Mouse (Mus musculus) T-helper 1 cell (primary cell): ENCODE results near the gene Ccdc177.

Experiments used
- in situ Hi-C: fragments of 300-600 bp; cut with MboI, MseI; formaldehyde crosslinking; loops from one replicate; pipeline ENCODE4 v1.15.1; 2025; ENCODE audit warnings: high pct_unique_total_duplicates

Gene Ccdc177

GRCm38 (mm10) chr12:80785597-80785996, 25.1 kb upstream of the Ccdc177 start:
- in situ Hi-C loops = loop anchor here (5.0 kb wide), 1 partner anchor 42 kb away; no protein-coding TSS in a partner anchor

DNA sequence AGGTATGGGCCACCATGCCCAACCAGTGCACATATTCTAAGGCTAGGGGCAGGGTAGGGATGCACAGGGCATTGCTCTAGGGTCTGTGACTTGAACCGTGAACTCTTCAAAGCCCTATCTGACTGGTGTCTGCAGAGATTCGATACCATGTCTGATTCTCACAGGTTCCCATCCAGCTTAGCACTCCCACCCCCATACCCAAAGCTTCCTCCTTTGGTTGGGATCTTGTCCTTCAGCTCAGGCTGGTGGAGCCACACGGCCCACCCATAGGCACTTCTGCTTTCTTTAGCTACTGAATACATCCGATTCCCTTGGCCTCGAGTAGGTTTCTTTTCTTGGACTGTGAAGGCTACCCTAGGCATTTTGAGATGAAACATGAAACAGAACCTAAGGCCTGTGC, 24.5 kb upstream of the Ccdc177 start:
- in situ Hi-C loops = loop anchor here (5.0 kb wide), 1 partner anchor 42 kb away; no protein-coding TSS in a partner anchor

- in situ Hi-C loops = no loop called here
Observed at GRCm38 (mm10) chr12:80783889-80784288, 23.4 kb upstream of the Ccdc177 start.

DNA sequence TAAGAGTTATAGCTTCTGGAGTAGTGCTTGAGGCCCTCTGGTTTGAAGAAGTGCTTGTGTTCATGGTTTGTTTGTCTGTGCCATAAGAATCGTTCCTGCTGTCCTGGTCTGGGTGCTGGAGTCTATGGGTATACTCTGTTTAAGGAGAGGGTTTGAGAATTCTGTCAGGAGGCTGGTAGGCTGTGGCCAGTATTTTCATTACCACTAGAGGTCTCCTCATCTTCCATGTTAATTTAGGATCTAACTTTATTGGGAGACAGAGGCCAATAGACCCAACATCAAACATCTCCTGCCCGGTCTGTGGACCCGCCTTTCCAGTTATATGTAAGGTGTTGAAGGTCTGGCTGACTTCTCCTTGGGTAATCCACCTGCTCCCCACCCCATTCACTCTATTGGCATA, 22.4 kb upstream of the Ccdc177 start:
- in situ Hi-C loops = no loop called here

DNA sequence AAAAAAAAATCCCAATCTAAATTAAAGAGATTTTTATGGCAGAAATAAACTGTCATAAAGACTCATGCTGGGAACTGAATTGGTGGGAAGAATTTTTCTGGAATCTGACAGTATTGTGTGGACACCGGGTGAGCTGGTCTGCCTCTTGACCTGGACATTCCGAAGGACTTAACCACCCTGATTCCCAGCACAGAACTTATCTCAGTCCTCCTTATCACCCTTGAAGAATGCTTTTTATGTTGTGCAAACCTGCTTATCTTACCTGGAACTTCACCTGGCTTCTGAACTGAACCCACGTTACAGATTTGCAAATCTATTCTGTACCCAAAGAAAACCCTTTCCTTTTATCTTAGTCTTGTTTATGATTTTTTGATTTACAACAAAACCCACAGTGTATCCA, 21.7 kb upstream of the Ccdc177 start:
- in situ Hi-C loops = no loop called here

DNA sequence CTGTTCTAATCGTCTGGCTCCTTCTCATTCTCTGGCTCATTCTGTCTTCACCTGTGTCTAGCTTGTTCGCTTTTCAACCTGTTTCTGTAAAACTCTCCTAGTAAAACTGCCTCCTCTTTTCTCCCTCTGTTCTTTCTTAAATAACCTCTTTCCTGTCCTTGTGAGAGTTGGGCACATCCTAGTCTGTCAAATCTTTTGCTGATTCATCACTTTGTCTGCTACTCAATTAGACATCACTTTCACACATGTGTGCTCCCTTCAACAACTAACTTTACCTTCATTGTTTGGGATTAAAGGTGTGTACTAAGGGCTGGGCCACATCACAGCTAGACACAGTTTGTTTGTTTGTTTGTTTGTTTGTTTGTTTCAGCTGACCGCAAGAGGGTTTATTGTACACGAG, 19.3 kb upstream of the Ccdc177 start:
- in situ Hi-C loops = no loop called here

DNA sequence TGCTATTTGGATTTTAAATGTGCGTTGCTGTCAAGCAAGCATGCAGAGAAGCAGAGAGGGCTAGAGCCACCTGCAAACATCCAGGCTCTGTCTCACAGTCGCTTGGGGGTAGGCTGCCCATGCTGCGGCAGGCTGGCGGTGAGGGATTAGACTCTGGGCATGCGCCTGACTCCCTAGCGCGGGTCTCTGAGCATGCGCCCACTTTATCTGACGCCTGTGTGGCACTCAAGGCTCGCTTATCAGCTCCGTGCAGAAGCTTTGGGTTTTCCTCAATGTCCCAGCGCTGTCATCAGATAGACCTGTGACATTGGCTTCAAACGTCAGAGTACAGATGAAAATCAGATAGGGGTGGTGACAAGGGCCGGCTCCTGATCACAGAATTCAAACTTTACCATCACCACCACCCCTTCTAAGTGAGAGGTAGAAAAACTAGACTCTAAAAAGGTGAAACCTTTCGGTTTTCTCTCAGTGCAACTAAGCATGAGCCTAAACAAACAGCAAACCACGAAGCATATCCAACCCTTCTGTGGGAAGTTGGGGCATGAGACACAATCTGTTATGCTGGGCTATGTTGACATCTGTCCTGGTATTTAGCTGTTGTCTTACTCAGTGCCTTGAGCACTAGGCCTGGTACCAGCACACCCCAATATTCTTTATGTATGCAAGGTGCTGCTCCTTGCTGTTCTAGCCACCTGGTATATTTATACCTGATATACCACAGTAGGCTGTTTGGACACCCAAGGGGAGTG, 17.9 kb upstream of the Ccdc177 start:
- in situ Hi-C loops = no loop called here

DNA sequence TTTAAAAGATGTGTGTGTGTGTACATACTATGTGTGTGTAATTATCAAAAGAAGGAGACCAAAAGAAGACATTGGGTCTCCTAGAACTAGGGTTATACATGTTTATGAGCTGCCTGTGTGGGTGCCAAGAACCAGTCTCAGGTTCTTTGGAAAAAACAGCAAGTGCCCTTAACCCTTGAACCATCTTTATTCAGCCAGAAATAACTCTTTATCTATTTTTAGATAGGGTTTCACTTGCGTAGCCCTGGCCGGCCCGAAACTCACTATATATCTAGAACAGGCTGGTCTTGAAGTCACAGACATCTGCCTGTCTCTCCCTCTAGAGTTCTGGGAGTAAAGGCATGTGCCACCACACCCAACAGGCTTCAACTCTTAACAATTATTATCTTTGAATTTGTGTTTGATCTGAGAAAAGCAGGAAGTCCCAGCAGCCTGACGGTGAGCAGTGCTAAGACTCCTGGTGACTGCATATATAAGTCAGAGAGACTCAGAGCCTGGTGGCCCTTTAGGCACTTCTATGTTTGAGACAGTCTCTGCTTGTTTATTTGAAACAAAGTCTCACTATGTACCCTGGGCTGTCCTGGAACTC, 15.7 kb upstream of the Ccdc177 start:
- in situ Hi-C loops = no loop called here

DNA sequence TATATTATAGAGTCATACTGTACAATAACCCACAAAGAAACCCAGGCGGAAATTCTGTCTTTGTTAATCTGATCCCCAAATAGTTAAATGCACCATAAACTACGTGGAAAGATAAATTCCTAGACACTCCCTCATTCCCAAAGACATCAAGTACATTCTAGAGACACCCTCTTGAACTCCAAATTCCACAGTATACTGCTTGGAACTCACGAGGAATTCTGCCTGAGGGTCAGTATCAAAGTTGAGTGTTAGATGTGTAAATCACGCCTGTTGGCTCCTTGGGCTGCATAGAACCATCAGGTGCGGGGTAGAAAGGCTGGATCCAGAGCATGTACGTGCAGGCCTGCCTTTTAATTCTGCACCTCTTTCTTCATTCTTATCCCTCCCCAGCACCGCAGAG, 14.3 kb upstream of the Ccdc177 start:
- in situ Hi-C loops = loop anchor here (5.0 kb wide), 1 partner anchor 748 kb away; no protein-coding TSS in a partner anchor

DNA sequence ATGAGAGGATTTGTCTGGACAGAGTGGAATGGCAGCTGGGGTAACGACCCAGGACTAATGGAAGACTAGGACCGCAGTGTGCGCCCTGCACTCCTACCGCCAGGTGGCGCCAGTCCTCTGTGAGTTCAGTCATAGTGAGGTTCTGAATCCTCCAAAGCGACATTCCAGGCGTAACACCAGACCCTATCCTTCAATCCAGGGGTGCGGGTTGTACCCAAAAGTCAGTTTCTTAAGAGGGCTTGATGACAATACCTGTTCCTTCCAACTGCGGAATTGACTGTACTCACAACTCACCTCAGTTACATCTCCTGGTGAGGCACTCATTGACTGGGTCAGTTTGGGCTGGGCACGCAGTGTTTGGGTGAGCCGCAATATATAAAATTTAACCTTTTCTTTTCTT, 9.2 kb upstream of the Ccdc177 start:
- in situ Hi-C loops = loop anchor here (5.0 kb wide), 1 partner anchor 753 kb away; no protein-coding TSS in a partner anchor

DNA sequence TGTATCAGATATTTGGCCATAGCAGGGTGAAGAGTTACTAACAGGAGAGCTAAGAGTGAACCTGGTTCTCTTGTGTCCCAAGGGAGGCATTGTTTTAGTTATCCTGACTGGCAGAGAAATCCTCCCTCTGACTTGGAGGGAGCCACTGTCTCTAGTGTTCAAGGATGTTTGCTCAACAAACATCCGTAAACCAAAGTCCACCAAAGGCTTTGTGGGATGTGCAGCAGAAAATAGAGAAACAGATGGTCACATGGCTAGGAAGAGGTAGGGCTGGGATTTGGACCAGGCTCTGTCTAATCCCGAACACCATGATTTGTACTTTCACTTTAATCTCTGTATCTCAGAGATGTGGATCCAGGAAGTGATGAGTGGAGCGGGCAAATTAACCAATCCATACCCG, 3.6 kb upstream of the Ccdc177 start:
- in situ Hi-C loops = loop anchor here (5.0 kb wide), 1 partner anchor 133 kb away; no protein-coding TSS in a partner anchor

- in situ Hi-C loops = loop anchor here (5.0 kb wide), 1 partner anchor 134 kb away; no protein-coding TSS in a partner anchor
Observed at GRCm38 (mm10) chr12:80762982-80763381, 2.5 kb upstream of the Ccdc177 start.

GRCm38 (mm10) chr12:80759713-80760395, 633 bp downstream of the Ccdc177 start:
- in situ Hi-C loops = loop anchor here (5.0 kb wide), 1 partner anchor 137 kb away; no protein-coding TSS in a partner anchor

- in situ Hi-C loops = no loop called here
Observed at GRCm38 (mm10) chr12:80759387-80759712, 1.1 kb downstream of the Ccdc177 start.

GRCm38 (mm10) chr12:80758559-80759386, 1.7 kb downstream of the Ccdc177 start:
- in situ Hi-C loops = no loop called here

GRCm38 (mm10) chr12:80757751-80758558, 2.5 kb downstream of the Ccdc177 start:
- in situ Hi-C loops = no loop called here

DNA sequence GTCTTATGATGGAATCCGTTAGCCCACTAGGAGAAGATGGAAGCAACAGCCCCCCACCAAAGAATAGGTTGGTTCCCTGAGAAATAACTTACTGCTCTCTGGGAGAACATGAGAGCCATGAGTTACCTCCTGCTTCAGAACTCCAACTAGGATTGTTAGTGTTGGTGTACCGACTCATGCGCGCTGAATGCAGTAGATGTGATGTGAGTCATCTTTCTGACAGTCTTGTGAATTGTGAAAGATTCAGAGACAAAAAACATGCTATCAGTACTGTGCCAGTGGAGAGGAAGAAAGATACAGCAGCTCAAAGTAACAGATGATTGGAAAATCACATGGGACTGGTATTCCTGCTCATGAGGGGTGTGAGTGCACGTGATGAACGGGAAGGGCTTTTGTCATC, 8.9 kb downstream of the Ccdc177 start:
- in situ Hi-C loops = no loop called here

GRCm38 (mm10) chr12:80746031-80746813, 14.3 kb downstream of the Ccdc177 start:
- in situ Hi-C loops = no loop called here

- in situ Hi-C loops = no loop called here
Observed at GRCm38 (mm10) chr12:80744614-80745013, 15.9 kb downstream of the Ccdc177 start.

DNA sequence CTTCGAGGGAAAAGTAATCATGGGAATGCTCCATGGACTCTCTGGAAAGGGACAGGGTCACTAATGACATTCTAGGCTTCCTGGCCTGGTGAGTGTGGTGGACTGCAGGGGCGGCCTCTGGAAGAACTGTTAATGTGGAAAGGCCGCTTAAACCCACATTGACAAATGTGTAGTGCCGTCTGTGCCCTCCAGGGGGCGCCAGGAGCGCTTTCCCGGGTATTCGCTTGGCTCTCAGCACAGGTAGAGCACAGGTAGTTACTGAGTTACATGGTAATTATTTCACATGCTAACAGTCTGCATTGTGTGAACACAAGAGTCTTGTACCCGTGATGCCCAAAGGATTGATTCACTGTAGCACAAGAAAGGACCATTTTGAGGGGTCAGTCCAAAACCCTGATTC, 21.0 kb downstream of the Ccdc177 start:
- in situ Hi-C loops = no loop called here
